Mouse (Mus musculus) megakaryocyte, embryonic 14.5 days (primary cell): ENCODE data around the gene Dnpep.

Source experiments
- FLI1 ChIP-seq: IDR thresholded peaks from 2 replicates; pipeline ENCODE4 v1.6.1; 2012; ENCODE audit warnings: low read length, inconsistent platforms, mixed read lengths
- GATA1 ChIP-seq: IDR thresholded peaks from 3 replicates; pipeline ENCODE4 v1.6.1; 2012; ENCODE audit warnings: mixed read lengths, low read length, inconsistent platforms, borderline replicate concordance

DNA sequence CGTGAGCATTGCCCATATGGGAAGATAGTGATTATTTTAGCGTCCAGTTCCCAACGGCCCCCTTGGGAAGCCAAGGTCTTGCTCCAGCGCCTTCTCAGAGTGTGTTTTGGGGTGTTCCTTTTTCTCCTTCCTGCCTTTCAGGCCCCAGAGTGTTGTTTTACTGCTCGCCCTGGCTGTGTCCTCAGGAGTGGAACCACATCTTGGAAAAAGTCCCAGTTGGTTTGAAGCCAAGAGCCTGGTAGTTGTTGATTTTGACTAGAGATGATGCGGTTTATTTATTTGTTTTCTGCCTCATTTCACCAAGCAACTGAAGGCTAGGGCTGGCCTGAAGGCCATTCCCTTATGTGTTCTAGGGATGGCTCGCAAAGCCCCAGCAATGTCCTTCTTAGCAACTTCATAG is 39.5 kb upstream of the Dnpep start:
- no peak for TF ChIP-seq GATA1
- no peak for TF ChIP-seq FLI1
